Mouse (Mus musculus): ENCODE results near the gene Daw1.

DNA sequence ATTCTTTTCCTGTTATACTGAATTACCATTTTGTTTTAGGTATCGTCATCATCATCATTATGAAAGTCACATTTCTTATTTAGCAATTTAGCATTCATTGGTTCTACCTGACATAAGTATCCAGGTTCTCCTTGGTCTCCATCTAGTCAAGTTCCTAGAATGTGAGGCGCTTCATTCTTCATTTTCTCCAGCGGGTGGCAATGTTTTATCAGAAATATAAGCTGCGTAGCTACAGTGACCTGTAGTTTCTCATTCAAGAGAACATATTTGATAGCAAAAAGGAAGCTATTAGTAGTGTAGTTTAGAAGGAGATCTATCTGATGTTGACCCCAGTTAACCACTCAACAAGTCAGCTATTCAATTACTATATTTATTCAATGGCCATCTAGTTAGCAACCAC, 21.9 kb downstream of the Daw1 start:
- TF ChIP-seq CTCF (IDR thresholded peaks at IDR 0.05; ENCODE audit: low read depth, low read length) (no peak), POLR2A (IDR thresholded peaks at IDR 0.05; ENCODE audit: extremely low read depth, insufficient read depth, low read length) (no peak)

Data from liver, adult 2 months (tissue).